Mouse (Mus musculus): ENCODE data around the gene Sipa1l3.
A peak's percentile ranks its signal among the peaks of the same experiment; 100 is the strongest.

The Sipa1l3 gene

GRCm38 (mm10) chr7:29444070-29444469 lies 74.4 kb downstream of the Sipa1l3 start:
- no peak for DNase-seq (ENCODE audit: low spot score)

- peak; percentile 79 for DNase-seq (ENCODE audit: low spot score)
Observed at GRCm38 (mm10) chr7:29441793-29442192, 76.6 kb downstream of the Sipa1l3 start.

- peak; percentile 75 for DNase-seq (ENCODE audit: low spot score)
Observed at GRCm38 (mm10) chr7:29441151-29441550, 77.3 kb downstream of the Sipa1l3 start.

GRCm38 (mm10) chr7:29438655-29439282 lies 79.7 kb downstream of the Sipa1l3 start:
- peak; percentile 73 for DNase-seq (ENCODE audit: low spot score)

GRCm38 (mm10) chr7:29438204-29438603 lies 80.2 kb downstream of the Sipa1l3 start:
- DNase-seq (ENCODE audit: low spot score) = no peak

GRCm38 (mm10) chr7:29437072-29437471 lies 81.4 kb downstream of the Sipa1l3 start:
- DNase-seq (ENCODE audit: low spot score) = no peak

GRCm38 (mm10) chr7:29434313-29435035 lies 84.0 kb downstream of the Sipa1l3 start:
- DNase-seq (ENCODE audit: low spot score) = no peak

GRCm38 (mm10) chr7:29433725-29434124 lies 84.7 kb downstream of the Sipa1l3 start:
- no peak for DNase-seq (ENCODE audit: low spot score)

GRCm38 (mm10) chr7:29432947-29433553 lies 85.4 kb downstream of the Sipa1l3 start:
- no peak for DNase-seq (ENCODE audit: low spot score)

- DNase-seq (ENCODE audit: low spot score) = peak; percentile 72
Observed at GRCm38 (mm10) chr7:29432180-29432946, 86.1 kb downstream of the Sipa1l3 start.

- peak; percentile 86 for DNase-seq (ENCODE audit: low spot score)
Observed at GRCm38 (mm10) chr7:29430739-29431211, 87.7 kb downstream of the Sipa1l3 start.

GRCm38 (mm10) chr7:29426056-29426455 lies 92.4 kb downstream of the Sipa1l3 start:
- DNase-seq (ENCODE audit: low spot score) = no peak

GRCm38 (mm10) chr7:29425413-29425827 lies 93.0 kb downstream of the Sipa1l3 start:
- DNase-seq (ENCODE audit: low spot score) = no peak

GRCm38 (mm10) chr7:29424690-29425089 lies 93.8 kb downstream of the Sipa1l3 start:
- DNase-seq (ENCODE audit: low spot score) = no peak

- DNase-seq (ENCODE audit: low spot score) = no peak
Observed at GRCm38 (mm10) chr7:29421909-29422244, 96.6 kb downstream of the Sipa1l3 start.

- DNase-seq (ENCODE audit: low spot score) = peak; percentile 64
Observed at GRCm38 (mm10) chr7:29421240-29421908, 97.1 kb downstream of the Sipa1l3 start.

GRCm38 (mm10) chr7:29419836-29420235 lies 98.6 kb downstream of the Sipa1l3 start:
- DNase-seq (ENCODE audit: low spot score) = no peak

GRCm38 (mm10) chr7:29418231-29418630 lies 100.2 kb downstream of the Sipa1l3 start:
- DNase-seq (ENCODE audit: low spot score) = no peak

GRCm38 (mm10) chr7:29417332-29418069 lies 100.9 kb downstream of the Sipa1l3 start:
- DNase-seq (ENCODE audit: low spot score) = no peak

GRCm38 (mm10) chr7:29416906-29417305 lies 101.5 kb downstream of the Sipa1l3 start:
- DNase-seq (ENCODE audit: low spot score) = no peak

All from retina, embryonic 14.5 days (tissue).